Mouse (Mus musculus) lung, postnatal 0 days (tissue): ENCODE measurements around the gene Hoxd10.

Experiments
- CTCF ChIP-seq: IDR thresholded peaks from 2 replicates; pipeline ENCODE4 v1.5.1; 2016; ENCODE audit warnings: antibody characterized with exemption, mild to moderate bottlenecking
- EP300 ChIP-seq: IDR thresholded peaks from 2 replicates; pipeline ENCODE4 v1.6.1; 2016; ENCODE audit warnings: antibody characterized with exemption, mild to moderate bottlenecking, control low read depth

- no peak for TF ChIP-seq EP300
- TF ChIP-seq CTCF = no peak
Observed at GRCm38 (mm10) chr2:74642431-74642830, 49.3 kb upstream of the Hoxd10 start.
